Mouse (Mus musculus): Measurements from ENCODE around the gene H2-Ke6. TPM values are rescaled to one million over a fixed set of nuclear protein-coding genes. Genes with fewer than 3 reads are reported as not detected.
"Not testable (repeated sequence)": the region's sequence is repeated elsewhere in the genome, so short reads cannot be mapped to it uniquely, and the experiment has no call there.

H2-Ke6 gene
- polyA plus RNA-seq, 1 experiment: 75.8 TPM

DNA sequence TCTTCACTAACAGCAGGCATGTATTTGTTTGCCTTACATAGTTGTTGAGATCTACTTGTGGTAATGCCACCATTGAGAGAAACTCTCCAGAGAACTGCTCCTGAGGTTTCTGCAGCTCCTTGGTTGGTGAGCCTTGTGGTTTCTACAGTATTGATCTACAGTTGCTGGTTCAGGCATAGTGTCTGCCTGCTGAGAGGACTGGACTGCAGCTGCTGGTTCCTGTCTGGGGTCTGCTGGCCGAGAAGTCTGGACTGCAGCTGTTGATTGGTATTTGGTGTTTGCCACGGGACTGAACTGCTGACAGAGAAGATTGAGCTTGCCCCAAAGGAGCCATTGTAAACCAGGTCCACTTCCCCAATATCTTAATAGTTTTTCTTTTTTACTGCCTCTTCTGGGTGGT is 21.3 kb downstream of the H2-Ke6 start:
- Histone ChIP-seq H3K4me3 (ENCODE audit: low read depth, low read length) (no peak overlapping the region), H3K4me1 (ENCODE audit: control insufficient read depth, insufficient read depth, insufficient read length, low read length) (no peaks in the 10 kb centered on the region), H3K27me3 (ENCODE audit: control insufficient read depth, insufficient read depth, low read length) (no peaks in the 10 kb centered on the region), H3K36me3 (ENCODE audit: control insufficient read depth, insufficient read depth, low read length) (no peaks in the 10 kb centered on the region), H3K27ac (ENCODE audit: insufficient read depth, low read depth, low read length) (no peak overlapping the region)
- no peak for TF ChIP-seq CTCF (IDR thresholded peaks at IDR 0.05; ENCODE audit: extremely low read depth, insufficient read length, insufficient replicate concordance, low read depth, low read length)
- TF ChIP-seq POLR2A (IDR thresholded peaks at IDR 0.05; ENCODE audit: low read depth, low read length): no peak
- 49% methylated on average over 2 of the region's 2 CpGs for WGBS

DNA sequence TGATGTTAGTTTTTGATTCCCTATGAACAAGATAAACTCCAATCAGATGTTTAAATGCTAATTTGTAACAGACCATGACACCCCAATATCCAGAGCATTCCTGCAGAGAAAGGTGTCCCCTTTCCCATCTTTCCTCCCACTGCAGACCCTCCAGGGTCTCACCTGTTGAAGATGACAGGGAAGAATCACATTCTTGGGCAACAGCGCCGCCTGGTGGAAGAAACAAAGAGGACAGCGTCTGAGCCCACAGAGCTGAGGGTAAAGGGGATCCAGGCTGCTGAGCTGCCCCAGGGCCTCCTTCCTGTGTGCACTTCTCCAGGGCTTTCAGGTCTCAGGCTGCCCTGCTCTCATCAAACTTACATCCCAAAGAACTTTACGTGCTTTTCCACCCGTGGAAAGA is 24.4 kb downstream of the H2-Ke6 start:
- TF ChIP-seq CTCF (IDR thresholded peaks at IDR 0.05; ENCODE audit: extremely low read depth, insufficient read length, insufficient replicate concordance, low read depth, low read length): peak; percentile 62; the same call in 1 of the 2 replicates
- TF ChIP-seq POLR2A (IDR thresholded peaks at IDR 0.05; ENCODE audit: low read depth, low read length): no peak
- WGBS: 8% methylated on average over 5 of the region's 5 CpGs
- Histone ChIP-seq H3K27ac (ENCODE audit: insufficient read depth, low read depth, low read length) (no peak overlapping the region), H3K36me3 (ENCODE audit: control insufficient read depth, insufficient read depth, low read length) (peaks cover 2% of the 10 kb centered on the region; the same call in 1 of the 2 replicates), H3K27me3 (ENCODE audit: control insufficient read depth, insufficient read depth, low read length) (no peaks in the 10 kb centered on the region), H3K4me3 (ENCODE audit: low read depth, low read length) (no peak overlapping the region), H3K4me1 (ENCODE audit: control insufficient read depth, insufficient read depth, insufficient read length, low read length) (no peaks in the 10 kb centered on the region)

DNA sequence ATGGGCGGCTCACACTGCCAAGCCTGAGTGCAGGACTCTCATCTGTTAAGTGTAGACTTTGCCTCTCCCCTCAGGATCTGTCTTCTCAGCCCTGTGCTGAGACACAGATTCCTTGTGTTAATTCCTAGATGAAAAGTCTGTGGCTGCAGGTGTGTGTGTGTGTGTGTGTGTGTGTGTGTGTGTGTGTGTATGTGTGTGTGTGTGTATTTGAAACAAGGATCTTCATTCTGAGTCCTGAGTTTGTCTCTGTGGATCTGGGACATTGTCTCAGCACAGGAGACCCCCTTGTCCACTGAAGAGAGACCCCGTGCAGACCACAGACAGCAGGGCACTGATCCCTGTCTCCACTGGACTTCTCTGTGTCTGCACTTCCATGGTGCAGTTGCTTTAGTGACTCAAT is 27.1 kb downstream of the H2-Ke6 start:
- H3K36me3 ChIP-seq (ENCODE audit: control insufficient read depth, insufficient read depth, low read length): peaks cover 25% of the 10 kb centered on the region
- 39% methylated on average over 2 of the region's 2 CpGs for WGBS
- peak overlapping the region; percentile 65; the same call in 1 of the 2 replicates for H3K27ac ChIP-seq (ENCODE audit: insufficient read depth, low read depth, low read length)
- not testable (repeated sequence) for H3K27me3 ChIP-seq (ENCODE audit: control insufficient read depth, insufficient read depth, low read length); H3K4me1 ChIP-seq (ENCODE audit: control insufficient read depth, insufficient read depth, insufficient read length, low read length)
- H3K4me3 ChIP-seq (ENCODE audit: low read depth, low read length): peak overlapping the region; percentile 55

DNA sequence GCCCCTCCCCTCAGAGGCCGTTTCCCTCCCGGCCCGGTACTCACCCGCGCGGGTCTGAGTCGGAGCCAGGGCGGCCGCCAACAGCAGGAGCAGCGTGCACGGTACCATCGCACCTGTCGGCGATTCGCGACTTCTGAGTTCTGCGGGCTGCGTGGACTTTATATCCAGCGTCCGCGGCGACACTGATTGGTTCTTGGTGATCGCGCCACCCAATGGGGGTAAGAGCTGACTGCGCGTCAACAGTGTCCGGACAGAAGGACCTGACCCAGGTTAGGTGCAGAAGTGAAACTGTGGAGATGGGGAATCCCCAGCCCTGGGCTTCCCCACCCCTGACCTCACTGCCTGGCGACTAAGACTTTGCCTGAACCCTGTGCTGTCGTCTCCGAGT is 27.7 kb downstream of the H2-Ke6 start, which contains the start of gene H2-K1:
H2-K1 (minus strand) TSS at position 198 of the 388 bp plus-strand sequence.
- Histone ChIP-seq H3K4me3 (ENCODE audit: low read depth, low read length) (peak within 1 kb of the TSS; percentile 79), H3K27me3 (ENCODE audit: control insufficient read depth, insufficient read depth, low read length) (no peaks in the 10 kb centered on the region), H3K4me1 (ENCODE audit: control insufficient read depth, insufficient read depth, insufficient read length, low read length) (peaks cover 2% of the 10 kb centered on the region; the same call in 1 of the 2 replicates), H3K27ac (ENCODE audit: insufficient read depth, low read depth, low read length) (peak within 1 kb of the TSS; percentile 95), H3K36me3 (ENCODE audit: control insufficient read depth, insufficient read depth, low read length) (peaks cover 28% of the 10 kb centered on the region)
- TF ChIP-seq POLR2A (IDR thresholded peaks at IDR 0.05; ENCODE audit: low read depth, low read length) (peak; percentile 100), CTCF (IDR thresholded peaks at IDR 0.05; ENCODE audit: extremely low read depth, insufficient read length, insufficient replicate concordance, low read depth, low read length) (no peak)
- WGBS: 1% methylated on average over 30 of the region's 30 CpGs

DNA sequence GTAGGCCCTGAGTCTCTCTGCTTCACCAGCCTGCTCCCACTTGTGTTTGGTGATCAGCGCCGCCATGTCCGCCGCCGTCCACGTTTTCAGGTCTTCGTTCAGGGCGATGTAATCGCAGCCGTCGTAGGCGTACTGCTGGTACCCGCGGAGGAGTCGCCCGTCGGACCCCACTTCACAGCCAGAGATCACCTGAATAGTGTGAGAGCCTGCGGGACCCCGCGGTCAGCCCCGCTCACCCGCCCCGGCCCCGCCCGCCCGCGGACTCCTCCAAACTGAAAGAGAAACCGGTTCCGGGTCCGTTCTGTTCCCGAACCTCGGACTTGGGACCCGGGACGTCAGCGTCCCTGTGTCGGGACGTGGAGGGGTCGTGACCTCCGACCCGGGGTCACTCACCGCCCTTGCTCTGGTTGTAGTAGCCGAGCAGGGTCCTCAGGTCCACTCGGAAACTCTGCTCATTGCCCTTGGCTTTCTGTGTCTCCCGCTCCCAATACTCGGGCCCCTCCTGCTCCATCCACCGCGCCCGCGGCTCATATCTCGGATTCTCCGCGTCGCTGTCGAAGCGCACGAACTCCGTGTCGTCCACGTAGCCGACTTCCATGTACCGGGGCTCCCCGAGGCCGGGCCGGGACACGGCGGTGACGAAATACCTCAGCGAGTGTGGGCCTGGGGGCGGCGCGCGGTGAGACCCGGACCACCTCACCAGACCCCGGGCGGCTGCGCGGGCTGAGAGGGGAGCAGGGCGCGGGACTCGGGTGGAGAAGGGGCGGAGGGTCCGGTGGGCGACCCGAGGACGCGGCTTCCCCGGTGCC is 28.3 kb downstream of the H2-Ke6 start:
- Histone ChIP-seq H3K27me3 (ENCODE audit: control insufficient read depth, insufficient read depth, low read length) (no peaks in the 10 kb centered on the region), H3K4me1 (ENCODE audit: control insufficient read depth, insufficient read depth, insufficient read length, low read length) (peaks cover 2% of the 10 kb centered on the region; the same call in 1 of the 2 replicates), H3K36me3 (ENCODE audit: control insufficient read depth, insufficient read depth, low read length) (peaks cover 31% of the 10 kb centered on the region), H3K27ac (ENCODE audit: insufficient read depth, low read depth, low read length) (peak overlapping the region; percentile 95), H3K4me3 (ENCODE audit: low read depth, low read length) (peak overlapping the region; percentile 79)
- no peak for TF ChIP-seq CTCF (IDR thresholded peaks at IDR 0.05; ENCODE audit: extremely low read depth, insufficient read length, insufficient replicate concordance, low read depth, low read length)
- TF ChIP-seq POLR2A (IDR thresholded peaks at IDR 0.05; ENCODE audit: low read depth, low read length): 0 out of 2 replicates have a peak, but pooled peaks have one; percentile 11
- 1% methylated on average over 87 of the region's 87 CpGs for WGBS

DNA sequence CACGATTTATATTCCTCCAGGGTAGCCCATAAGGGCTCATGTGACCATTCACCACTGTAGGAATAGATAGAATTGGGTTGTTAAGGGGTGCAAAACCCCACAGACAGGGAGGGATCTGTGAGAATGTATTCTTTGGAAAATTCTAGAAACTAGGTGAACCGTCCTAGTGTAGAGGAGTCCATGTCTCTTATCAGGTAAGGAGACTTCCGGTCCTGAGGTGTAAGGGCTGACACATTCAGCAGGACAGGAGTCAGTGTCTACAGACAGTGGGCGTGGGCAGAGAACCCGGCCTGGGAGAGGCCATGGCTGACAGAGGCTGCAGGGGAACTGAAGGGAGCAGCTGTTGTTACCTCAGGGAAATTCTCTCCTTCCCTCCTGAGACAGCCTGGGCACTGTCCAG is 29.2 kb downstream of the H2-Ke6 start:
- Histone ChIP-seq H3K27ac (ENCODE audit: insufficient read depth, low read depth, low read length) (peak overlapping the region; percentile 25; the same call in 1 of the 2 replicates), H3K4me3 (ENCODE audit: low read depth, low read length) (peak overlapping the region; percentile 79), H3K36me3 (ENCODE audit: control insufficient read depth, insufficient read depth, low read length) (peaks cover 31% of the 10 kb centered on the region)
- H3K4me1 ChIP-seq (ENCODE audit: control insufficient read depth, insufficient read depth, insufficient read length, low read length); H3K27me3 ChIP-seq (ENCODE audit: control insufficient read depth, insufficient read depth, low read length): not testable (repeated sequence)
- WGBS: 29% methylated on average over 5 of the region's 5 CpGs

DNA sequence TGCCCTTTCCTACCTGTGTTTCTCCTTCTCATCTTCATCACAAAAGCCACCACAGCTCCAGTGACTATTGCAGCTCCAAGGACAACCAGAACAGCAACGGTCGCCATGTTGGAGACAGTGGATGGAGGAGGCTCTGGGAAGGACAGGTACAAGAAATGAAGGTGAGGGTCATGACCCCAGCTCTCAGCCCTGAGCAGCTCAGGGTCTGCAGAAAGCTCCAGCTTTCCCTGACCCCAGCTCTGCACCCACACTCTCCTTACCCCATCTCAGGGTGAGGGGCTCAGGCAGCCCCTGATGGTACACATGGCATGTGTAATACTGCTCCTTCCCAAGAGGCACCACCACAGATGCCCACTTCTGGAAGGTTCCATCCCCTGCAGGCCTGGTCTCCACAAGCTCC is 30.8 kb downstream of the H2-Ke6 start:
- not testable (repeated sequence) for H3K27me3 ChIP-seq (ENCODE audit: control insufficient read depth, insufficient read depth, low read length); H3K27ac ChIP-seq (ENCODE audit: insufficient read depth, low read depth, low read length); H3K4me1 ChIP-seq (ENCODE audit: control insufficient read depth, insufficient read depth, insufficient read length, low read length); H3K4me3 ChIP-seq (ENCODE audit: low read depth, low read length)
- WGBS: 98% methylated on average over 2 of the region's 2 CpGs
- H3K36me3 ChIP-seq (ENCODE audit: control insufficient read depth, insufficient read depth, low read length): peaks cover 31% of the 10 kb centered on the region

Data from small intestine, adult 2 months (tissue).